Mouse (Mus musculus) heart, adult 18-20 months (tissue): Measurements from ENCODE around the gene Col9a2. TPM values are rescaled to one million over a fixed set of nuclear protein-coding genes. Genes with fewer than 3 reads are reported as not detected.
"Not testable (repeated sequence)": the region's sequence is repeated elsewhere in the genome, so short reads cannot be mapped to it uniquely, and the experiment has no call there.

ENCODE experiments used
- DNase-seq, 2 experiments: peaks; one replicate each; pipeline ENCODE4 v3.0.0; 2021 to 2022; ENCODE audit warnings: mixed read lengths in 1 of 2
- total RNA-seq, 2 experiments: library from RNA; stranded (reverse); gene quantifications; 2 replicates each; pipeline ENCODE4 v1.2.3; 2021

The Col9a2 gene
- total RNA-seq, 2 experiments from 2014 or later, result 0.41 TPM; not detected in 1

- DNase-seq, result no peak
Measured at GRCm38 (mm10) chr4:121021911-121022310, 17.3 kb upstream of the Col9a2 start.

DNA sequence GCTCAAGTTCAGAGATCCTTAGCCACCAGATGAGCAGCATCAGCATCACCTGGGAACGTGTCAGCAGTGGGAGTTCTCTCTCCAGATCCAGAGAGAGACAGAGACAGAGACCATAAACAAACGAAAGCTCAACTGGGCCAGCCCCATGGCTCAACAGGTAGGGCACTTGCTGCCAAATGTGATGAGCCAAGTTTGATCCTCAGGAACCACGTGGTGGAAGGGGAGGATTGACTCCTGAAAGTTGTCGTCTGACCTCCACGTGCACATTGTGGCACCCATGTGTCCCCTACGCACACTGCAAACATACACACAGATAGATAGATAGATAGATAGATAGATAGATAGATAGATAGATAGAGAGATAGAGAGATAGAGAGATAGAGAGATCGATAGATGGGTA, 15.7 kb upstream of the Col9a2 start:
- no peak for DNase-seq

- DNase-seq, result peak; percentile 54 to 78
Measured at GRCm38 (mm10) chr4:121023941-121024340, 15.2 kb upstream of the Col9a2 start.

DNA sequence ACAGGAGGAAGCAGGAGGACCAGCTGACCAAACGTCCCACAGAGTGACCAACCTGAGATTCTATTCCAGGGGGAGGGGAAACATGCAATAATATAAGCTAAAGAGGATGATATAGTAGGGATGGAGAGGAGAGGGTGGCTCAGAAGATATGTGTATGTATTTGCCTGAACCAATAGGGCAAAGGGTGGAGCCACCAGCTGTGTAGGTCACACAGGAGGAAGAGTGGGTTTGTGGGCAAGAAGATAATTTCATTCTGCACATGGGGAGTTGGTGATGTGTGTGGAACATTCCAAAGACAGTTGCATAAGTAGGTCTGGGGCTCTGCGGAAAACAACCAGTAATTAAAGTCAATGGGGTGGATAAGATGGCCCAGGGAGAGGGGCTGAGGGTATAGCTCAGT, 13.5 kb upstream of the Col9a2 start:
- no peak for DNase-seq

DNA sequence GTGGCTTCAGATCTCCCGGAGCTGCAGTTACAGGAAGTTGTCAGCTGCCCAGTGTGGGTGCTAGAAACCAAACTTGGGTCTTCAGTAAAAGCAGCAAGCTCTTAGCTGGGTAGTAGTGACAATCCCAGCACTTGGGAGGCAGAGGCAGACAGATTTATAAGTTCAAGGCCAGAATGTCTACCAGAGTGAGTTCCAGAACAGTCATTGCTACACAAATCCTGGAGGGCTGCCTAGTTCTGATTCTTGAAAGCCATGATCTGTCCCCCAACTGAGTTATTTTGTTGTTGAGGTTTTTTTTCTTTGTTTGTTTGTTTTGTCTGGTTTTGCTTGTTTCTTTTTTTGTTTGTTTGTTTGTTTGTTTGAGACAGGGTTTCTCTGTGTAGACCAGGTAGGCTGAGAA, 11.0 kb upstream of the Col9a2 start:
- no peak for DNase-seq

- peak; percentile 37 to 65 for DNase-seq
Measured at GRCm38 (mm10) chr4:121028659-121029392, 10.4 kb upstream of the Col9a2 start.

DNA sequence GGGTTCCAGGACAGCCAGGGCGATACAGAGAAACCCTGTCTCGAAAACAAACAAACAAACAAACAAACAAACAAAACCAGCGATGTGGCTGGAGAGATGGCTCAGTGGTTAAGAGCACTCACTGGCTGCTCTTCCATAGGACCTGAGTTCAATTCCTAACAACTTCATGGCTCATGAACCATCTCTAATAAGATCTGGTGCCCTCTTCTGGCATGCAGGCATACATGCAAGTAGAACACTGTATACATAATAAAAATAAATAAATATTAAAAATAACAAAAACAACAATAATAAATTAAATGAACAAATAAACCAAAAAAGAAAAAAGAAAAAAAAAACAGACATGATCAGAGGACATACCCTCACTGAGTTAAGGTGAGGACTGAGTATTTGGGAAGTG, 9.6 kb upstream of the Col9a2 start:
- DNase-seq, result no peak

- no peak for DNase-seq
Measured at GRCm38 (mm10) chr4:121031440-121031839, 7.7 kb upstream of the Col9a2 start.

DNA sequence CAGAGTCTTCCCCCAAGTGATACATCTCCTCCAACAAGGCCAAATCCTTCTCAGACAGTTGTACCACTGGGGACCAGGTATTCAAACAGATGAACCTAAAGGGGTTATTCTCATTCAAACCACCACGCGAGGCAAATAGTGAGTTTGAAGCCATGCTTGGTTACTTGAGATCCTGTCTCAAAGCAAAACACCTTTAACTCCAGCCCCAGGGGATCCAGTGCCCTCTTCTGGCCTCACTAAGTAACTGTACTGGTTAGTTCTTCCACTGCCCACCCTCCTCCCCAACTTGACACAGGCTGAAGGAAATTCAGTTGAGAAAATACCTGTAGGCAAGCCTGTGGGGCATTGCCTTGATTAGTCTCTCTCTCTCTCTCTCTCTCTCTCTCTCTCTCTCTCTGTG, 6.2 kb upstream of the Col9a2 start:
- no peak for DNase-seq

GRCm38 (mm10) chr4:121040323-121040722, 1.1 kb downstream of the Col9a2 start:
- DNase-seq, result no peak

DNA sequence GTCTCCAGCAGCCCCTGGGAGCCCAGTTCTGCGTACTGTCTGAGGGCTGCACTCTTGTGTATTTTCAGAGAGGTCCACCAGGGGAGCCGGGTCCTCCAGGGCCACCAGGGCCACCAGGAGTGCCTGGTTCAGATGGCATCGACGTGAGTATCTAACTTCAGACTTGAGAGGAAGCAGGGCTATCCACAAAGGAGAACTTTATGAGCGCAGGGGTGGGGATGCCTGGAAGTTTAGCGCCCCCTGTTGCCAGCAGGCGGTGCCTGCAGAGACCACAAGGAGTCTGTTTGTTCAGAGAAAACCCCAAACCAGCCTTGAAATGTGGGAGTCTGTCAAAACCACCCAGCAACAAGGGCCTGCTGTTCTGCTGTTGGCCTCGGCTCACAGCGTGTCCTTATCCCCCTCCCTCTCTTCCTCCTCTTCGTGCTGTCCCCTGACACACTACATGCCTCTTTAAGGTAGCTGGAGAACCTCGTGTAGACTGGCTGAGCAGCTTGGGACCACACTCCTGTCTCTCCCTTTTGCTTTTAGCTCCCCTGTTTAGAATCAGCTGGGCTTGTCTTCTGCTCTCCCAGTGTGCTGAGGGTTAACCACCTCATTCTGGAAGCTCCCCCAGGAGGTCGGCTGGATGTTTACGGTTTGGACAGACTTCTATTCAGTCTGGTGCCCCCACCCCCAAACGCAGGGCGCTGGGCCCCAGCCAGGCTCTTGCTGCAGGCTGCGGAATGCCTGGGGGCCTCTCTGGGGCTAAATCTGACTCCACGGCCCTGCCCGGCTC, 1.9 kb downstream of the Col9a2 start:
- peak; percentile 51 to 72 for DNase-seq

DNA sequence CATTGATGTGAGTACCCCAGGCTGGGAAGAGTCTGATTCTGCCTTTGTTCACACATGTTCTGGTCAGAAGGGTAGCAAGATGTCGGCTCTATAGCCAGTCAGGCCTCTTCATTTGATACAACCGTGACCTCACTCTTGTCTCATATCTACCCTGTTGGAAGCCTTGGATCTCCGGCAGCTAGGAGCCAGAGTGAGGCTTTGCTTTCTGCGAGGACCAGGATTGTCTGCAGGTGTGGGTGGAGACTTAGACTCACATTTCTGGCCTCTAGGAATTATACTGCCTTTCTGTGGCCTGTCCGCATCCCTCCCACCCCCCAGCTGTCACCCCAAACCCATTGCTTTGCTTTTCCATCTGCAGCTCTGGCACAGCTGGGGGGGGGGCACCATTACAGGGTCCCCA, 3.3 kb downstream of the Col9a2 start:
- no peak for DNase-seq

GRCm38 (mm10) chr4:121042946-121043345, 3.8 kb downstream of the Col9a2 start:
- DNase-seq, result no peak

GRCm38 (mm10) chr4:121051863-121052262, 12.7 kb downstream of the Col9a2 start:
- no peak for DNase-seq

GRCm38 (mm10) chr4:121052454-121053323, 13.5 kb downstream of the Col9a2 start:
- no peak for DNase-seq

- DNase-seq, result no peak
Measured at GRCm38 (mm10) chr4:121056342-121056741, 17.2 kb downstream of the Col9a2 start.

- no peak for DNase-seq
Measured at GRCm38 (mm10) chr4:121057032-121057431, 17.8 kb downstream of the Col9a2 start.

DNA sequence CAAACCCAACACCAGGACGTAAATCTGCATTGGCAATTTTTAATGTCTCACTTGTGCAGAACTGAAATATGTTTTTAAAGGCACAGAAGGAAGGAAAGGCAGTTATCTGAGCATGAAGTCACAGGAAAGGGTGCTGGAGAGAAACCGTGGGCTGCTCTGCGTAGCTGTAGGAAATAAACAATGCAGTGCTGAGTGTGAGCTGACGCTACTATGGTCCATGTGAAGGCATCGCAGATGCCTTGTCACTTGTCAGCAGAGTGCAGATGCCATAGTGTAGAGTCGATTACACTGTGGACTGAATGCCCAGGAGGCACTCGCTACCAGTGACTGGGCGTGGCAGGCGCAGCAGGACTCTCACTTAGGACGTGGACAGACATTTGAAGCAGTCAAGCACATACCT, 20.0 kb downstream of the Col9a2 start:
- not testable (repeated sequence) for DNase-seq

DNA sequence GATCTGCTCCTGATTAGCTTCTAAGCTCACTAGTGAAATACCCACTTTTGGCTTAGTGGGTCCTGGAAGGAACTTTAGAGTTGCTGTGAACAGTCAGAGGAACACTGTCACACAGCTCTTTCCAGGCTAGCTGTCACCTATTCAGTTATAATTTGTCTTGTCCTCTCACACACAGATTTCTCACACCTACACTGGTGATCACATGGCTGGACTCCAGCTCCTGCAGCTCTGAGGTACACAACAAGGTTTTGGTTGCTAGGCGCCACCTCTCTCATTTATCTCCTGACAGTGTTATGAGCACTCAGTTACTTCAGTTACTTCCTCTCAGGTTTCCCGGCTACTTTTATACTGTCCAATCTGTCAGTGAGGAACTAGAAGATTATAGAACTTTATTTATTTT, 26.2 kb downstream of the Col9a2 start:
- peak in 1 of 2 experiments; percentile 13 for DNase-seq

DNA sequence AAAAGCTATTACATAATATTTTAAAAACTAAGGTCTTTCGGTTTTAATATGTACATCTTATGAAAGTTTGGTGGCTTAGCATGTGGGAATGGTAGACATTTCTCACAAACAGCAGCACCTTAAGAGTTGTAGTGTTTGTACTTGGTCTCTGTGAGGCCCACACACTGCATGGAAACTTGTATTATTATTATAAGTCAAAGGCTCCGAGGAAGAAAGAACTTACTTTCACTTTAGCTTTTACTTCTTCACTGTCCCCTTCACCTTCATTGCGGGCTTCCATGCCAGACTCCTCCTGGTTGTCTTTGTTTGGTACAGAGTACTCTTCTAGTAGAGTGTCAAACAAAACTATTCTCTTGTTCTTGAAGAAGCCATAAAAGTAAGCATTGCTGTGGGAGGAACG, 35.1 kb downstream of the Col9a2 start:
- DNase-seq, result no peak

GRCm38 (mm10) chr4:121077915-121078646, 38.9 kb downstream of the Col9a2 start:
- no peak for DNase-seq

DNA sequence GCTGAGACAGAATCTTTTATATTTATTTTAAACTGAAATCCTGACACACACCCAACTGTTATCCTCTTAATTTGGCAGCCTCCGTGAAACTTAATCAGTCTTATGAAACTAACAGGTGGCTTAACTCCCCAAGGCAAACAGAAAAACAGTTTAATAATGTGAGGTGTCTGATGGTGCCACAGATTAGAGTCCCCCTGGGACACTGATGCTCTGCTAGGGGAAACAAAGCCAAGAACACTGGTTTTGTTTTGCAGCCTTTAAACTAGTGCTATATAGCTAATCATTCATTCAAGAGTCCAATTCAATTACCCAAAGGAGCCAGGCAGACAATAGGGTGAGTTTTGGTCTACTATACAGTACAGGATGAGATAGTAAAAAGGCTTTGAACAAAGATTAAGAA, 41.2 kb downstream of the Col9a2 start:
- no peak for DNase-seq
